Mouse (Mus musculus) megakaryocyte, embryonic 14.5 days (primary cell): Measurements from ENCODE around the gene Samm50.

Experiments used
- FLI1 ChIP-seq: IDR thresholded peaks from 2 replicates; pipeline ENCODE4 v1.6.1; 2012; ENCODE audit warnings: low read length, inconsistent platforms, mixed read lengths
- GATA1 ChIP-seq: IDR thresholded peaks from 3 replicates; pipeline ENCODE4 v1.6.1; 2012; ENCODE audit warnings: mixed read lengths, low read length, inconsistent platforms, borderline replicate concordance

GRCm38 (mm10) chr15:84182000-84182399, 10.0 kb upstream of the Samm50 start:
- TF ChIP-seq GATA1 (no peak), FLI1 (no peak)
